Mouse (Mus musculus) hindbrain, embryonic 11.5 days (tissue): Measurements from ENCODE around the gene Rpl23a. TPM values are rescaled to one million over a fixed set of nuclear protein-coding genes. Genes with fewer than 3 reads are reported as not detected.

ENCODE experiments used
- ATAC-seq: fragments of 200-750 bp; cut with Nextera tagmentation; 2 replicates; pipeline ENCODE4 v1.8.0; 2017; ENCODE audit warnings: mild to moderate bottlenecking, moderate TSS enrichment, moderate library complexity; ENCODE audit not compliant: low FRiP score
- DNase-seq: peaks from one replicate; pipeline ENCODE4 v3.0.0-alpha.2; 2015; ENCODE audit warnings: low spot score
- H3K27ac ChIP-seq: fragments of 300-500 bp; sonication (generic); 2 replicates; pipeline ENCODE4 v1.5.1; 2014; ENCODE audit warnings: mild to moderate bottlenecking, low read depth, low read length
- H3K27me3 ChIP-seq: fragments of 300-500 bp; sonication (generic); 2 replicates; pipeline ENCODE4 v1.6.1; 2014; ENCODE audit warnings: mild to moderate bottlenecking, low read length, moderate library complexity, mixed read lengths; ENCODE audit not compliant: control insufficient read depth, insufficient read depth
- H3K36me3 ChIP-seq: fragments of 300-500 bp; sonication (generic); 2 replicates; pipeline ENCODE4 v1.6.1; 2014; ENCODE audit warnings: mild to moderate bottlenecking, low read length, moderate library complexity, mixed read lengths; ENCODE audit not compliant: control insufficient read depth, insufficient read depth
- H3K4me1 ChIP-seq: fragments of 300-500 bp; sonication (generic); replicated peaks from 2 replicates; pipeline ENCODE4 v1.6.1; 2014; ENCODE audit warnings: low read length, mixed read lengths; ENCODE audit not compliant: control insufficient read depth, insufficient read depth
- H3K4me2 ChIP-seq: fragments of 300-500 bp; sonication (generic); replicated peaks from 2 replicates; pipeline ENCODE4 v1.6.1; 2014; ENCODE audit warnings: mild to moderate bottlenecking, low read depth, low read length
- H3K4me3 ChIP-seq: fragments of 300-500 bp; sonication (generic); 2 replicates; pipeline ENCODE4 v1.5.1; 2014; ENCODE audit warnings: low read depth, low read length
- H3K9ac ChIP-seq: fragments of 300-500 bp; sonication (generic); 2 replicates; pipeline ENCODE4 v1.6.1; 2014; ENCODE audit warnings: low read depth, low read length
- H3K9me3 ChIP-seq: fragments of 300-500 bp; sonication (generic); 2 replicates; pipeline ENCODE4 v1.6.1; 2016; ENCODE audit warnings: low read length; ENCODE audit not compliant: control insufficient read depth
- WGBS: fragments of 180-500 bp; shearing (Covaris S2); extraction: QIAGEN DNeasy Blood & Tissue Kit; methylation state at CpG from one replicate; pipeline ENCODE4 v1.1.7; 2014; 5-methylcytosine and 5-hydroxymethylcytosine counted together
- polyA plus RNA-seq: library from polyadenylated mRNA; unstranded; fragments of >200 nt; fragmentation: Nextera tagmentation; extraction: Ambion mirVana; gene quantifications from 2 replicates; pipeline ENCODE4 v1.2.1, GENCODE M21; 2014

Rpl23a gene
- polyA plus RNA-seq: 1,168 and 1,191 TPM in 2 replicates

GRCm38 (mm10) chr11:78182961-78183844 lies at the start of gene Rpl23a:
Gene Rpl23a (minus strand): TSS chr11:78183584.
- DNase-seq: peak; percentile 89
- Histone ChIP-seq H3K27ac (peak within 1 kb of the TSS; percentile 93), H3K4me3 (peak within 1 kb of the TSS; percentile 88), H3K4me1 (peaks cover 14% of the 10 kb centered on the region), H3K9ac (peak within 1 kb of the TSS; percentile 91), H3K27me3 (no peaks in the 10 kb centered on the region), H3K9me3 (no peaks in the 10 kb centered on the region), H3K36me3 (peaks cover 9% of the 10 kb centered on the region; the same call in 1 of the 2 replicates), H3K4me2 (peak within 1 kb of the TSS; percentile 54)
- ATAC-seq: peak; percentile 92
- WGBS: under 1% methylated on average over 38 of the region's 38 CpGs

DNA sequence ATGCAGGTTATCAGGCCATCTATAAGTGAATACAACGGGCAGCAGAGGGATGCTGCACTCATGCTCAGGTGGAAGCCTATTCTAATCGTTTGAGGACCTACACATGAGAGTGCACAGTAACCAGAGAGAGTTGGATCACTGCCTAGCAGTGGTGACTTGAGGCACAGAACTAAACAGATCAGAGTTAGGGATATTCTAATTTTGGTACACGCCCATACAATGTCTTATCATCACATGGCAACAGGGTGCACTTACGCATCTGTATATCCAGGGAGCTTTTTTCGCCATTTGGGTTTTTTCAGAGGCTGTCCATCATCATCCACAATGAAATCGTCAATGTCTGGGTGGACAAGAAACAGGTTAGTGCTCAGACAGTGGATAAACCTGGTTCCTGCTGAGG lies 48.1 kb upstream of the Rpl23a start:
- no peak overlapping the region for H3K4me2 ChIP-seq
- no peak overlapping the region for H3K27ac ChIP-seq
- no peaks in the 10 kb centered on the region for H3K9me3 ChIP-seq
- no peak overlapping the region for H3K4me3 ChIP-seq
- DNase-seq: no peak
- no peak overlapping the region for H3K9ac ChIP-seq
- H3K36me3 ChIP-seq: peaks cover 18% of the 10 kb centered on the region
- no peaks in the 10 kb centered on the region for H3K4me1 ChIP-seq
- WGBS: 94% methylated on average over 6 of the region's 6 CpGs
- no peaks in the 10 kb centered on the region for H3K27me3 ChIP-seq
- no peak for ATAC-seq

GRCm38 (mm10) chr11:78223586-78223985 lies 40.2 kb upstream of the Rpl23a start:
- 91% methylated on average over 4 of the region's 4 CpGs for WGBS
- Histone ChIP-seq H3K27me3 (no peaks in the 10 kb centered on the region), H3K9ac (no peak overlapping the region), H3K9me3 (no peaks in the 10 kb centered on the region), H3K36me3 (peaks cover 36% of the 10 kb centered on the region), H3K4me1 (no peaks in the 10 kb centered on the region), H3K27ac (no peak overlapping the region), H3K4me2 (no peak overlapping the region), H3K4me3 (no peak overlapping the region)
- DNase-seq (no peak), ATAC-seq (no peak)

DNA sequence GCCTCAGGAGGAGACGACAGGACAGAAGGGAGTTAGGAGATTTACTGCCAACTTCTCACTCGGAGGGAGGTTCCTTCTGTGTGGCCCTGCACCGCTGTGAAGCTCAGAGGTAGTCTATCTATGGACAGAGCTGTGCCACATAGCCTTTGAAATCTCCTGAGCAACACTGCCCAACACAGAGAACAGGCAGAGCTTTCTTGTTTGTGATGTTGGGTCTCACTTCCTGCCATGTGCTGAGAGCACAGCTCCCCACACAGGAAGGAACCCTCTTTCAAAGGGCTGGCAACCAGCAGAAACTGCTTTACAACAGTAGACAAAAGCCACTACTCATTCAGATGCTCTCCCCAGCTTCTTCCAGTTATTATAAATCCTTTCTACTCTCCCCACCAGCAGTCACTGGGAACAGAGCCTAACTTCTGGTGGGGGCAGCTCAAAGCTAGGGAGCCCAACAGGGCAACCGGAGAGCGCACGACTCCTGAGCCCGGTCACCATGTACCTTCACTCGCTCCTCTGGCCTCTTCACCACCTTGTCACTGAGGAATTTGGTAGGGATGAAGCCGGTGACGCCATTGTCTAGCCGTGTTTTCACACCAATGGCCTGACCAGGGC lies 32.4 kb upstream of the Rpl23a start:
- DNase-seq: no peak
- H3K4me1 ChIP-seq: no peaks in the 10 kb centered on the region

DNA sequence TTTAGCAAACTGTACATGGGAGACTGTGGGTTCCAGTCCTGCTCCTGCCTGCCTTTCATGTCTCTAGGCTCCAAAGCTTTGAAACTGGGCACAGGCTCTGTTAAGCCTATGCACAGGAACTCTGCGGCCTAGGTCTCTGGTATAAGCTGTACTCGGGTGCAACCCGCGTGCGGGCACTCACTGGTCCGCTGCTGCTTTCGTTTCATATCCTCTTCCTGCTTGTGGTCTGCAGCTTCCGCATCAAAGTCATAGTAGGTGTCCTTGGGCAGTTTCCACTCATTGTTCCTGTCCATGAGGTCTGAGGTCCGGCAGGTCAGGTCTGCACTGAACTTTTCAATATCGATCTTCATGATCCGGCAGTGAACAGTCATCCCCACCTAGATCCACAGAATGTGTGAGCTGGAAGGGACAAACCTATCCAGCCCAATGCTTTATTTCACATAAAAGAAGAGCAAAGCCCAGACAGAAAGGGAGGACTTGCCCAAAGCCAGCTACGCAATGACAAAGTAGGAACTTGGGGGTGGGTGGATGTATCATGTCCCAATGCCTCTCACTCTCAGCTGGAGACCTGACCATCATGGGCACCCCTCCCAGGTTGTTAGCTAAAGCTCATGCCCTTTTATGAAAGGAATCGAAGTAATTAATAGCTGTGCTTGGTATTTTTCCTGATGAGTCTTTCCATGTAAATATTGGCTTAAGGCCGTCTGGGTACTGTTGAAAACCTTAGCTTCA lies 29.9 kb upstream of the Rpl23a start:
- no peaks in the 10 kb centered on the region for H3K9me3 ChIP-seq
- no peaks in the 10 kb centered on the region for H3K4me1 ChIP-seq
- no peak overlapping the region for H3K9ac ChIP-seq
- H3K36me3 ChIP-seq: peaks cover 40% of the 10 kb centered on the region
- no peak for DNase-seq
- H3K4me3 ChIP-seq: no peak overlapping the region
- H3K27ac ChIP-seq: no peak overlapping the region
- WGBS: 97% methylated on average over 14 of the region's 14 CpGs
- no peaks in the 10 kb centered on the region for H3K27me3 ChIP-seq
- ATAC-seq: no peak
- H3K4me2 ChIP-seq: no peak overlapping the region

More for the DNA sequence above, 32.4 kb upstream of the Rpl23a start:
- no peaks in the 10 kb centered on the region for H3K27me3 ChIP-seq
- no peaks in the 10 kb centered on the region for H3K9me3 ChIP-seq
- H3K4me2 ChIP-seq: no peak overlapping the region
- ATAC-seq: no peak
- H3K36me3 ChIP-seq: peaks cover 34% of the 10 kb centered on the region
- H3K9ac ChIP-seq: no peak overlapping the region
- no peak overlapping the region for H3K27ac ChIP-seq
- no peak overlapping the region for H3K4me3 ChIP-seq
- WGBS: 91% methylated on average over 11 of the region's 11 CpGs

DNA sequence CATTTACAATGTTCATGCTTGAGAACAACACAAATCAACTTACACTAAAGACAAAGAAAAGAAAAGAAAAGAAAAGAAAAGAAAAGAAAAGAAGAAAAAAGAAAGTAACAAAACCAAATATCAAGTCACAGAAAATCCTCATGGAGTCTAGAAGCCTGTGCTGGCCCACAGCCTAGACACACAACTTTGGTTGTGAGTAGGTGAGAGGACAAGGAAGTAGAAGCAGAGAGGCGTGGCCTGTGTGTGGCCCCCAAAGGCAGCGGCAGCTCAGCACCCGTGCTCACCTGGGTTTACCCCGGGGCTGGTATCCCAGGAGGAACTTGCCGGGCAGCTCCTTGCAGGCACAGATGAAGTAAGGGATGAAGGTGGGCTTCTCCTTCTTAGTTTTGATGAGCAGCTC lies 28.1 kb upstream of the Rpl23a start:
- peaks cover 43% of the 10 kb centered on the region for H3K36me3 ChIP-seq
- H3K9ac ChIP-seq: no peak overlapping the region
- 99% methylated on average over 5 of the region's 5 CpGs for WGBS
- no peaks in the 10 kb centered on the region for H3K4me1 ChIP-seq
- no peak overlapping the region for H3K4me3 ChIP-seq
- H3K9me3 ChIP-seq: no peaks in the 10 kb centered on the region
- DNase-seq: no peak
- no peaks in the 10 kb centered on the region for H3K27me3 ChIP-seq
- H3K27ac ChIP-seq: no peak overlapping the region
- no peak for ATAC-seq
- H3K4me2 ChIP-seq: no peak overlapping the region

DNA sequence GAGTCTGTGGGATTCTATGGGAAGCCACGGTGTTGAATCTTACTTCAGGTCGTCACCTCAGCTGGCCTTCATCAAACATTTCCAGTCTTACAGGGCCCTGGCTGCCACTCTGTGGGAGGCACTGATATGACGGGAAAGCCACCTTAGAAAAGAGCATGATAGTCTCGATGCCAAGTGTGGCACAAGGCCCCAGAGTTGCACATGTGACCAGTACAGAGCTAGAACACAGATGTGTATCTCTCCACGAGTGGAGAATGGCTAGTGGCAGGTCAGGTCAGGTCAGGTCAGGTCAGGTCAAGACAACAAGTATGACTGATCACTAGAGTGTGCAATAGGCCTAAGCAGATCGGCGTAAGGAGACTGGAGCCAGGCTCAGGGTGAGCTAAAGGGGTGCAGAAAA lies 27.2 kb upstream of the Rpl23a start:
- Histone ChIP-seq H3K9me3 (no peaks in the 10 kb centered on the region), H3K4me3 (no peak overlapping the region), H3K27me3 (no peaks in the 10 kb centered on the region), H3K9ac (no peak overlapping the region), H3K4me1 (no peaks in the 10 kb centered on the region), H3K36me3 (peaks cover 37% of the 10 kb centered on the region), H3K4me2 (no peak overlapping the region), H3K27ac (no peak overlapping the region)
- DNase-seq (no peak), ATAC-seq (no peak)
- 66% methylated on average over 7 of the region's 7 CpGs for WGBS

- Histone ChIP-seq H3K4me1 (no peaks in the 10 kb centered on the region), H3K27ac (no peak overlapping the region), H3K4me2 (no peak overlapping the region), H3K9me3 (no peaks in the 10 kb centered on the region), H3K9ac (no peak overlapping the region), H3K27me3 (no peaks in the 10 kb centered on the region), H3K4me3 (no peak overlapping the region), H3K36me3 (peaks cover 33% of the 10 kb centered on the region)
- ATAC-seq: no peak
- DNase-seq: no peak
- 97% methylated on average over 5 of the region's 6 CpGs for WGBS
These were observed 26.5 kb upstream of the Rpl23a start for GRCm38 (mm10) chr11:78209886-78210285.
